Mouse (Mus musculus) embryonic facial prominence, embryonic 12.5 days (tissue): Measurements from ENCODE around the gene Tmco4. TPM values are rescaled to one million over a fixed set of nuclear protein-coding genes. Genes with fewer than 3 reads are reported as not detected.

ENCODE experiments used
- ATAC-seq: fragments of 200-750 bp; cut with Nextera tagmentation; 2 replicates; pipeline ENCODE4 v1.8.0; 2017; ENCODE audit not compliant: insufficient number of reproducible peaks, insufficient read depth, low FRiP score, low TSS enrichment
- H3K27ac ChIP-seq: fragments of 300-500 bp; sonication (generic); 2 replicates; pipeline ENCODE4 v1.5.1; 2016; ENCODE audit warnings: mild to moderate bottlenecking
- H3K27me3 ChIP-seq: fragments of 300-500 bp; sonication (generic); 2 replicates; pipeline ENCODE4 v1.6.1; 2016; ENCODE audit warnings: mild to moderate bottlenecking, moderate library complexity
- H3K36me3 ChIP-seq: fragments of 300-500 bp; sonication (generic); 2 replicates; pipeline ENCODE4 v1.6.1; 2016; ENCODE audit warnings: mild to moderate bottlenecking
- H3K4me1 ChIP-seq: fragments of 300-500 bp; sonication (generic); 2 replicates; pipeline ENCODE4 v1.6.1; 2016
- H3K4me2 ChIP-seq: fragments of 300-500 bp; sonication (generic); replicated peaks from 2 replicates; pipeline ENCODE4 v1.6.1; 2016; ENCODE audit warnings: mild to moderate bottlenecking, moderate library complexity
- H3K4me3 ChIP-seq: fragments of 300-500 bp; sonication (generic); 2 replicates; pipeline ENCODE4 v1.5.1; 2016; ENCODE audit warnings: mild to moderate bottlenecking
- H3K9ac ChIP-seq: fragments of 300-500 bp; sonication (generic); 2 replicates; pipeline ENCODE4 v1.6.1; 2016; ENCODE audit warnings: mild to moderate bottlenecking, moderate library complexity
- H3K9me3 ChIP-seq: fragments of 300-500 bp; sonication (generic); 2 replicates; pipeline ENCODE4 v1.6.1; 2016; ENCODE audit warnings: mild to moderate bottlenecking, moderate library complexity
- WGBS: fragments of 180-500 bp; shearing (Covaris S2); methylation state at CpG from one replicate; pipeline ENCODE4 v1.1.7; 2016; 5-methylcytosine and 5-hydroxymethylcytosine counted together
- polyA plus RNA-seq: library from polyadenylated mRNA; unstranded; fragments of >200 nt; fragmentation: Nextera tagmentation; extraction: Ambion mirVana; gene quantifications from 2 replicates; pipeline ENCODE4 v1.2.1, GENCODE M21; 2016

The Tmco4 gene
- polyA plus RNA-seq, 1 experiment from 2014 or later: 3.7 TPM

DNA sequence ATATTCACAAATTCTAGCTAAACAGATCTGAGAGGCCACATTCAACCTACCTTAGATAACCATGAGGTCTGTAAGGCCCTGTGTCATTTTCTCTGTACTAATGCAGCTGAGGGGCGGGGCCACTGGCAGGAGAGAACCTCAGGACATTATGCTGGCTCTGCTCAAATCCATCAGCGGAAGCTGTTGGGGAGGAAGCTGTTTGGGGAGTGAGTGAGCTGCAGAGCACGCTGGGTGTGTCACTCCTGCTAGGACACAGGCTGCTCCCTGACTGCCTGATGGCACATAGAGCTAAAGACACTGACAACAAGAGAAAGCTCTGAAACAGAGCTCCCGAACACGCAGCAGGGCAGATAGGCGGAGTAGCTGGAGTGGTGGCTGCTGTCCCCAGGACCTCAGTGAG lies 58.0 kb downstream of the Tmco4 start:
- H3K4me3 ChIP-seq: no peak overlapping the region
- no peaks in the 10 kb centered on the region for H3K36me3 ChIP-seq
- H3K27me3 ChIP-seq: no peaks in the 10 kb centered on the region
- H3K9me3 ChIP-seq: no peaks in the 10 kb centered on the region
- no peak overlapping the region for H3K9ac ChIP-seq
- H3K4me1 ChIP-seq: peaks cover 14% of the 10 kb centered on the region; the same call in 1 of the 2 replicates
- ATAC-seq: no peak
- H3K27ac ChIP-seq: no peak overlapping the region
- H3K4me2 ChIP-seq: no peak overlapping the region
- WGBS: 62% methylated on average over 6 of the region's 6 CpGs

- no peaks in the 10 kb centered on the region for H3K27me3 ChIP-seq
- peaks cover 15% of the 10 kb centered on the region; the same call in 1 of the 2 replicates for H3K4me1 ChIP-seq
- no peak for ATAC-seq
- 66% methylated on average over 12 of the region's 12 CpGs for WGBS
- H3K27ac ChIP-seq: no peak overlapping the region
- H3K4me2 ChIP-seq: no peak overlapping the region
- H3K9me3 ChIP-seq: no peaks in the 10 kb centered on the region
- no peak overlapping the region for H3K9ac ChIP-seq
- no peaks in the 10 kb centered on the region for H3K36me3 ChIP-seq
- no peak overlapping the region for H3K4me3 ChIP-seq
Observed at GRCm38 (mm10) chr4:139032521-139032920, 59.8 kb downstream of the Tmco4 start.

GRCm38 (mm10) chr4:139033263-139034009 lies 60.7 kb downstream of the Tmco4 start:
- no peak overlapping the region for H3K4me3 ChIP-seq
- no peak overlapping the region for H3K27ac ChIP-seq
- no peak for ATAC-seq
- no peak overlapping the region for H3K4me2 ChIP-seq
- peaks cover 19% of the 10 kb centered on the region; the same call in 1 of the 2 replicates for H3K4me1 ChIP-seq
- no peaks in the 10 kb centered on the region for H3K36me3 ChIP-seq
- WGBS: 78% methylated on average over 11 of the region's 11 CpGs
- H3K9me3 ChIP-seq: no peaks in the 10 kb centered on the region
- H3K9ac ChIP-seq: no peak overlapping the region
- no peaks in the 10 kb centered on the region for H3K27me3 ChIP-seq

GRCm38 (mm10) chr4:139034010-139034367 lies 61.3 kb downstream of the Tmco4 start:
- no peak for ATAC-seq
- WGBS: 73% methylated on average over 8 of the region's 8 CpGs
- Histone ChIP-seq H3K36me3 (no peaks in the 10 kb centered on the region), H3K4me1 (peaks cover 19% of the 10 kb centered on the region; the same call in 1 of the 2 replicates), H3K9me3 (no peaks in the 10 kb centered on the region), H3K9ac (no peak overlapping the region), H3K27ac (no peak overlapping the region), H3K4me2 (no peak overlapping the region), H3K27me3 (no peaks in the 10 kb centered on the region), H3K4me3 (no peak overlapping the region)

GRCm38 (mm10) chr4:139034540-139034939 lies 61.9 kb downstream of the Tmco4 start:
- 46% methylated on average over 4 of the region's 4 CpGs for WGBS
- no peak for ATAC-seq
- Histone ChIP-seq H3K27me3 (no peaks in the 10 kb centered on the region; the same call in 1 of the 2 replicates), H3K9ac (no peak overlapping the region), H3K27ac (no peak overlapping the region), H3K36me3 (no peaks in the 10 kb centered on the region), H3K4me2 (no peak overlapping the region), H3K4me1 (peaks cover 19% of the 10 kb centered on the region; the same call in 1 of the 2 replicates), H3K9me3 (no peaks in the 10 kb centered on the region), H3K4me3 (no peak overlapping the region)

DNA sequence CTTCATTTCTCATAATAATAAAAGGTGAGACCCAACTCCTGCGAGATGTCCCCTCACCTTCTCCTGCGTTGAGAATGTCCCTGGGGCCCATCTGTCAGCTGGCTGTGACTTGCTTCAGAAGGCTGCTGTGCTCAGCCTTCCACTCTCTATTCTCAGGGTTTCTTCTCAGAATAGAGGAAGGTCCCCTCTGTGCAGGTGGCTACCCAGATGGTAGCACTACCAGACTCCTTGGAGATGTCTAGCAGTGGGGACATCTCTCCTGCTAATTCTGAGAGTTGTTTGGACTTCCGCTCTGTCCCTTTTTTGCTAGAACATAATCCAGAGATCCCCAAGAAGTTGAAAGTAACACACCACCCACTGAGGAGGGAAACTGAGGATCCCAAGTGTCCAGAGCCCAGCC lies 62.3 kb downstream of the Tmco4 start:
- Histone ChIP-seq H3K4me3 (no peak overlapping the region), H3K27me3 (no peaks in the 10 kb centered on the region; the same call in 1 of the 2 replicates), H3K36me3 (no peaks in the 10 kb centered on the region), H3K4me1 (peaks cover 20% of the 10 kb centered on the region), H3K9me3 (no peaks in the 10 kb centered on the region), H3K4me2 (no peak overlapping the region), H3K27ac (no peak overlapping the region), H3K9ac (no peak overlapping the region)
- WGBS: 92% methylated on average over 3 of the region's 3 CpGs
- no peak for ATAC-seq

- Histone ChIP-seq H3K4me3 (no peak overlapping the region), H3K4me1 (peaks cover 29% of the 10 kb centered on the region), H3K9me3 (no peaks in the 10 kb centered on the region), H3K9ac (no peak overlapping the region), H3K36me3 (no peaks in the 10 kb centered on the region), H3K4me2 (no peak overlapping the region), H3K27me3 (peaks cover 3% of the 10 kb centered on the region; the same call in 1 of the 2 replicates), H3K27ac (no peak overlapping the region)
- WGBS: 94% methylated on average over 3 of the region's 3 CpGs
- ATAC-seq: no peak
Observed at GRCm38 (mm10) chr4:139035799-139036198, 63.1 kb downstream of the Tmco4 start.

- Histone ChIP-seq H3K36me3 (no peaks in the 10 kb centered on the region), H3K9ac (no peak overlapping the region), H3K4me2 (no peak overlapping the region), H3K27me3 (peaks cover 3% of the 10 kb centered on the region; the same call in 1 of the 2 replicates), H3K4me1 (peaks cover 29% of the 10 kb centered on the region), H3K27ac (no peak overlapping the region), H3K4me3 (no peak overlapping the region), H3K9me3 (no peaks in the 10 kb centered on the region)
- 65% methylated on average over 17 of the region's 17 CpGs for WGBS
- ATAC-seq: no peak
Observed at GRCm38 (mm10) chr4:139037795-139038607, 65.3 kb downstream of the Tmco4 start.

DNA sequence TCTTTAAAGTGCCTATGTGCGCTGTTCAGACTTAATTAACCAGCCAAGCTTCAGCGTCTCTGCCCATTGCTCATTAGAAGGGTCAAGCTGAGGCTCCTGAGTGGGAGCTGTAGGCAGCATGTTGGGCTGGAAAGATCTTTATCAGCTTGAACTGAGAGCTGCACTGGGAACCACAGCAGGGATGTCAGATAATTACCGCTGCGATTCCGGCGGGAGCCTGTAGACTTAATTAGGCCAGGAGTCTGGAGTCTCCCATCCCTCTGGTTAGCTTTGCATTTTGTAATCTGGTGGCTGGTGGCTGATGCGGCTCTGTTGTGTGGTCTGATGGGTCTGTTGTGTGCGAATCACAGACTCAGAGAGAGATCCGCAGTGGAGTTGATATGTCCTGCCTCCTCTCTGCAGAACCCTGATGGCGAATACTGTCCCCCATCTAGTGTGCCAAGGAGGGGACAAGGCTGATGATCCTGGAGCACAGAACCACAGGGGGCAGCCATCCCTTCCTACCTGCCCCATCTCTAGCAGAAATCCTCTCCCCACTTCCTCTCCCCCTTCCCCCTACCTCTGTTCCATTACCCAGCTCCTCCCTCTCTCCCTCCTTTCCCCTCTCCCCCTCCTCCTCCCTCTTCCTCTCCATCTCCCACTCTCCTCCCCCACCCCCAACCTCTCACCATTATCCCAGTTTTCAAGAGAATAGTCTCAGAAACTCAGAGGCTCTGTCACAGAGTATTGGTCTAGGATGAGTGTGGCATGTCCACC lies 67.6 kb downstream of the Tmco4 start:
- Histone ChIP-seq H3K36me3 (no peaks in the 10 kb centered on the region), H3K9ac (no peak overlapping the region), H3K4me2 (peak overlapping the region; percentile 18; the same call in 1 of the 2 replicates), H3K27me3 (peaks cover 3% of the 10 kb centered on the region; the same call in 1 of the 2 replicates), H3K4me3 (no peak overlapping the region), H3K9me3 (no peaks in the 10 kb centered on the region), H3K4me1 (peaks cover 23% of the 10 kb centered on the region), H3K27ac (no peak overlapping the region)
- WGBS: 1% methylated on average over 10 of the region's 10 CpGs
- ATAC-seq: no peak

GRCm38 (mm10) chr4:139042611-139043010 lies 69.9 kb downstream of the Tmco4 start:
- H3K27ac ChIP-seq: no peak overlapping the region
- no peak overlapping the region for H3K9ac ChIP-seq
- H3K4me2 ChIP-seq: no peak overlapping the region
- no peak for ATAC-seq
- no peak overlapping the region for H3K4me3 ChIP-seq
- H3K9me3 ChIP-seq: no peaks in the 10 kb centered on the region
- WGBS: 84% methylated on average over 5 of the region's 5 CpGs
- peaks cover 21% of the 10 kb centered on the region for H3K4me1 ChIP-seq
- peaks cover 3% of the 10 kb centered on the region; the same call in 1 of the 2 replicates for H3K27me3 ChIP-seq
- H3K36me3 ChIP-seq: no peaks in the 10 kb centered on the region

- no peaks in the 10 kb centered on the region for H3K9me3 ChIP-seq
- H3K4me2 ChIP-seq: no peak overlapping the region
- ATAC-seq: no peak
- WGBS: 86% methylated on average over 2 of the region's 2 CpGs
- H3K9ac ChIP-seq: no peak overlapping the region
- H3K4me3 ChIP-seq: no peak overlapping the region
- H3K27me3 ChIP-seq: peaks cover 3% of the 10 kb centered on the region; the same call in 1 of the 2 replicates
- no peak overlapping the region for H3K27ac ChIP-seq
- H3K4me1 ChIP-seq: peaks cover 18% of the 10 kb centered on the region
- H3K36me3 ChIP-seq: no peaks in the 10 kb centered on the region
Observed at GRCm38 (mm10) chr4:139043600-139043999, 70.9 kb downstream of the Tmco4 start.
